Mouse (Mus musculus) monocyte, adult 5-6 weeks (primary cell): Measurements from ENCODE around the gene Olfr1447. TPM values are rescaled to one million over a fixed set of nuclear protein-coding genes. Genes with fewer than 3 reads are reported as not detected.

Experiments used
- ATAC-seq: fragments of 153-309, 156-312 bp; replicated peaks from 2 replicates; pipeline ENCODE4 v1.8.0; 2017; ENCODE audit warnings: mild to moderate bottlenecking; ENCODE audit not compliant: low TSS enrichment, insufficient number of reproducible peaks, severe bottlenecking, poor library complexity, low FRiP score
- total RNA-seq: library from RNA; stranded (forward); fragments of 200-1000, 200-491, 200-594 nt; gene quantifications from 3 replicates; pipeline ENCODE4 v1.2.3, GENCODE M21; 2017

Gene Olfr1447
- not detected in 3 replicates for total RNA-seq

DNA sequence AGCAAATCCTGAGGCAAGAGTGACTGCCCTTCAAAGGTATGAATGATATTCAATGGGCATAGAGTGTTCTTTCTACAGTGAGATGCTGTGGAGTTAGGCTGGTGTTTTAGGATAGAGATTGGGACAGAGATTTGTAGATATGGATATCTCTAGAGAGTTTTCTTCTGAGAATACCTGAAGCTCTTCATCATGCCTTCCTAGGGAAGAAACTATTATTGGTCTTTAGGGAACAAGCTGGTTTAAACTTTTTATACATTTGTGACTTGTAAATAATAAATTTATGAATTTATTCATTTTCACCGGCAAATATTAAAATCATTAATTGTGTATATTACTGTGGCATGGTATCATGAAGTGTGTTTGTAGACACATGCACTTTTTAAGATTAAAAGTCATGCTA, at the start of gene Olfr1447:
Gene Olfr1447 (minus strand): TSS at position 101 of the 400 bp plus-strand sequence.
- no peak for ATAC-seq

DNA sequence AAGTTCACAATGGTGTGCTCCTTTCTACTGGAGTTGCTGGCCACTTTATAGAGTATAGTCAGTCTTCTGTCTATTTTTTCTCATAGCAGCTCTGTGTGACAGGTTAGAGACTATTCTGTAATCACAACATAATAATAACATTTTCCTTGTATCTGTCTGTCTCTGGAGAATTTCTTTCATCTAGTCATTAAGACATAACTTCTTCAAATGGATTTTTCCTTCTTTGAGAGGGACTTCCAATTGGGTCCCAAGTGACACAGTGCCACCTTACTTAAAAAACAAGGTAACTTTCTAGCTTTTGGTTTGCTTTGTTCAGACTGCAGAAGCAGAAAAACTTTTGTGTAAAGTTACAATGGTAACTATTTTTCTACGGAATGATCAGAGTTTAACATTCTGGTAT, 46.4 kb upstream of the Olfr1447 start, which contains the start of gene Olfr1450:
Gene Olfr1450 (plus strand): TSS at position 301 of the 400 bp plus-strand sequence.
- no peak for ATAC-seq

DNA sequence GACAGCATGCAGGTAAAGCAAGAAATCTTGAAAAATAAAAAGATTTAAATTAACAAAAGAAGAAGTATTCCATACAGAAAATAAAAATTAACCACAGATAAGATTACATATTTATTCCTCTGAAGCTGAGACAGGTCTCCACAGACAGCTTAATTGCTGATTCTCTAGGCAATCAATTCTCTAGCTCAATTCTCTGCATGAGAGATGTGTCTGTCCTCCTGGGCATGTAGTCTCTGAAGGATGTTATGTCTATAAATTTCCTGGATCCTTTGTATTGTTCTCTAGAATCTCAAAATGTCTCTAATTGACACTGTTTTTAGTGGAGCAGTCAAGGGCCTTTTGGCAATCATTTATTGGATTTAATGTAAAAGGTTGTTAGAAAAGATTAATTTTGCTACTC, 27.0 kb upstream of the Olfr1447 start, which contains the start of gene Olfr1449:
Gene Olfr1449 (plus strand): TSS at position 301 of the 400 bp plus-strand sequence.
- ATAC-seq, result no peak

DNA sequence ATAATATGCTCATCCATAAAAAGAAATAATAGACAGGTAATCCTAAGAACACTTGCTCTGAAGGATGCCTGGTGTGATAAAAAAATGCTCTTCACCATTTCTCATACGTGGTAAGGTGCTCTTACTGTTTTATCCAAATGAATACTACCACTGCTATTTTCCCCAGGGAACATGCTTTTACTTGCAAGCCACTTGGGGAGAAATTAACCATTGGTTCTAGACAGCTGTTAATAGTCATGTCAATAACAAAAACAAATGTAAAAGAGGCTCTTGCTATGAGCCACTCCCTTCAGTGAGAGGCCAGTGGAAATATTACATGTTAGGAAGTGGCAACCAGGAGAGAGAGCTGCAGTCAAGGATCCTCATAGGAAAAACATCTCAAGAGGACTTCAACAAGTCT, 20.8 kb upstream of the Olfr1447 start, which contains the start of gene Olfr1448:
Gene Olfr1448 (minus strand): TSS at position 101 of the 400 bp plus-strand sequence.
- no peak for ATAC-seq

DNA sequence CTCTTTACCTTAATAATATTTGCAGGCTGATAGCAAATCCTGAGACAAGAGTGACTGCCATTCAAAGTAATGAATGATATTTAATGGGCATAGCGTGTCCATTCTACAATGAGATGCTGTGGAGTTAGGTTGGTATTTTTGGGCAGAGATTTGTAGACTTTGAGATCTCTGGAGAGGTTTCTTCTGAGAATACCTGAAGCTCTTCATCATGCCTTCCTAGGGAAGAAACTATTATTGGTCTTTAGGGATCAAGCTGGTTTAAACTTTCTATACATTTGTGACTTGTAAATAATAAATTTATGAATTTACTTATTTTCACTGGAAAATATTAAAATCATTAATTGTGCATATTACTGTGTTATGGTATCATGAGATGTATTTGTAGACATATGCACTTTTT, 10.1 kb downstream of the Olfr1447 start, which contains the start of gene Olfr1446:
Gene Olfr1446 (minus strand): TSS at position 101 of the 400 bp plus-strand sequence.
- no peak for ATAC-seq

DNA sequence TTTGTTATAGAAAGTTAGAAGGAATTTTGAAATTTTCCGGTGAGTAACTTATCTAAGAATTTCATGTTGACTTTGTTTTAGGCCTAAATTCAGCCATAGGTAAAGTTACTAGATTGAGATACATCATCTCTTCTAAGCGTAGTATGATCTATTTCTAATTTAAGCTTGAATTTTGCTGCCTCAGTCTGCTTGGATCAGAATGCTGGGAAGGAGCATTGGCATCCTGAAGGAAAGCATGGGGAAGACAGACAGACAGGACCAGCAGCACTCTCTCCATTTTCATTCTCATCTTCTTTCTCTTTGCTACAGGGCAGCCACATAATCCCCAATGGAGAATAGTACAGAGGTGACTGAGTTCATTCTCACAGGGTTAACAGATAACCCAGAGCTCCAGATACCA, 20.0 kb downstream of the Olfr1447 start, which contains the start of gene Olfr1445:
Gene Olfr1445 (plus strand): TSS at position 301 of the 400 bp plus-strand sequence.
- ATAC-seq, result no peak

DNA sequence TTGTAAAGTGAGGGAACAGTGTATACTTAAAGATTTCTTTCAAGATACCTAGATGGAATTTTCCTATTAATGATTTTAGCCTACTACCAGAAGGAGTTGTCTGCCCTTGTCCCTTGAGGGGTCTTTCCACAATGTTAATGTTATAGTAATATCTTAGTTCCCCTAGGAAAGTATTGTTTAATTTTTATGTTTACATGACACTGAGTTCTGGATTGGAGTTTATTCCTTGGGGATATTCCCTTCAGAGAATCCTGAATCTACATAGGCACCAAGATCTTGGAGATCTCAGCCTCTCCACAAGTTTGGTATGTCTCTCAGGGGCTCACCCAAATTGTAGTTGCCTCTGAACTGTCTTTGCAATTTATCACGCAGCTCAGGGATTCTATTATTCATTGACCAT, 46.6 kb downstream of the Olfr1447 start, which contains the start of gene Olfr1444:
Gene Olfr1444 (plus strand): TSS at position 301 of the 400 bp plus-strand sequence.
- no peak for ATAC-seq

Other genes with a start within 250 kb of the Olfr1447 start
- not detected in 3 replicates for gene Olfr1442, start 233.3 kb downstream of the Olfr1447 start, total RNA-seq
- not detected in 3 replicates for gene Olfr1443, start 225.6 kb downstream of the Olfr1447 start, total RNA-seq
- gene Keg1, start 208.0 kb downstream of the Olfr1447 start, total RNA-seq, result not detected in 3 replicates
- gene Cntf, start 138.1 kb downstream of the Olfr1447 start, total RNA-seq, result 2.2 to 4.7 TPM (median 3.5 TPM) in 3 replicates
- gene Zfp91, start 107.6 kb downstream of the Olfr1447 start, total RNA-seq, result 101 to 112 TPM (median 106 TPM) in 3 replicates
- gene Lpxn, start 107.5 kb downstream of the Olfr1447 start, total RNA-seq, result 25.8 to 41.6 TPM (median 26.1 TPM) in 3 replicates
- 1.4 to 4.1 TPM in 2 of 3 replicates, not detected in the other for gene Gm5244, start 57.1 kb downstream of the Olfr1447 start, total RNA-seq
- not detected in 3 replicates for gene Olfr1444, start 46.5 kb downstream of the Olfr1447 start, total RNA-seq
- gene Olfr1445, start 19.9 kb downstream of the Olfr1447 start, total RNA-seq, result 1.3 TPM in 1 of 3 replicates, not detected in the others
- gene Olfr1446, start 10.2 kb downstream of the Olfr1447 start, total RNA-seq, result not detected in 3 replicates
- not detected in 3 replicates for gene Olfr1448, start 20.7 kb upstream of the Olfr1447 start, total RNA-seq
- gene Olfr1449, start 27.1 kb upstream of the Olfr1447 start, total RNA-seq, result not detected in 3 replicates
- not detected in 3 replicates for gene Olfr1450, start 46.5 kb upstream of the Olfr1447 start, total RNA-seq
- gene Olfr1451, start 91.3 kb upstream of the Olfr1447 start, total RNA-seq, result not detected in 3 replicates
- gene Olfr1453, start 124.6 kb upstream of the Olfr1447 start, total RNA-seq, result not detected in 3 replicates
- gene Olfr1454, start 156.9 kb upstream of the Olfr1447 start, total RNA-seq, result not detected in 3 replicates
- not detected in 3 replicates for gene Olfr1457, start 194.1 kb upstream of the Olfr1447 start, total RNA-seq
- not detected in 3 replicates for gene Olfr1458, start 203.0 kb upstream of the Olfr1447 start, total RNA-seq
- gene Olfr1459, start 245.8 kb upstream of the Olfr1447 start, total RNA-seq, result 0.19 TPM in 1 of 3 replicates, not detected in the others